Mouse (Mus musculus) midbrain, embryonic 11.5 days (tissue): Measurements from ENCODE around the gene Srrd. TPM values are rescaled to one million over a fixed set of nuclear protein-coding genes. Genes with fewer than 3 reads are reported as not detected.

Source experiments
- ATAC-seq: fragments of 200-750 bp; cut with Nextera tagmentation; 2 replicates; pipeline ENCODE4 v1.8.0; 2017; ENCODE audit warnings: moderate TSS enrichment, moderate library complexity; ENCODE audit not compliant: low FRiP score
- DNase-seq: peaks from one replicate; pipeline ENCODE4 v3.0.0; 2015; ENCODE audit warnings: low spot score; ENCODE audit errors: missing footprints
- H3K27ac ChIP-seq: fragments of 300-500 bp; sonication (generic); 2 replicates; pipeline ENCODE4 v1.5.1; 2014; ENCODE audit warnings: low read depth, low read length
- H3K27me3 ChIP-seq: fragments of 300-500 bp; sonication (generic); 2 replicates; pipeline ENCODE4 v1.6.1; 2014; ENCODE audit warnings: mild to moderate bottlenecking, low read length, moderate library complexity, mixed read lengths; ENCODE audit not compliant: control insufficient read depth, insufficient read depth
- H3K36me3 ChIP-seq: fragments of 300-500 bp; sonication (generic); 2 replicates; pipeline ENCODE4 v1.6.1; 2014; ENCODE audit warnings: mild to moderate bottlenecking, low read length, moderate library complexity, mixed read lengths; ENCODE audit not compliant: control insufficient read depth, insufficient read depth
- H3K4me1 ChIP-seq: fragments of 300-500 bp; sonication (generic); 2 replicates; pipeline ENCODE4 v1.6.1; 2014; ENCODE audit warnings: low read length; ENCODE audit not compliant: control insufficient read depth, insufficient read depth
- H3K4me2 ChIP-seq: fragments of 300-500 bp; sonication (generic); 2 replicates; pipeline ENCODE4 v1.6.1; 2014; ENCODE audit warnings: mild to moderate bottlenecking, moderate library complexity
- H3K4me3 ChIP-seq: fragments of 300-500 bp; sonication (generic); 2 replicates; pipeline ENCODE4 v1.5.1; 2014; ENCODE audit warnings: low read depth, low read length
- H3K9ac ChIP-seq: fragments of 300-500 bp; sonication (generic); 2 replicates; pipeline ENCODE4 v1.6.1; 2014; ENCODE audit warnings: low read length
- H3K9me3 ChIP-seq: fragments of 300-500 bp; sonication (generic); 2 replicates; pipeline ENCODE4 v1.6.1; 2016; ENCODE audit warnings: low read length; ENCODE audit not compliant: control insufficient read depth
- WGBS: fragments of 180-500 bp; shearing (Covaris S2); extraction: QIAGEN DNeasy Blood & Tissue Kit; methylation state at CpG from one replicate; pipeline ENCODE4 v1.1.7; 2014; 5-methylcytosine and 5-hydroxymethylcytosine counted together
- polyA plus RNA-seq: library from polyadenylated mRNA; unstranded; fragments of >200 nt; fragmentation: Nextera tagmentation; extraction: Ambion mirVana; gene quantifications from 2 replicates; pipeline ENCODE4 v1.2.1, GENCODE M21; 2014

Gene Srrd
- polyA plus RNA-seq, 1 experiment from 2014 or later, result 46.0 TPM

DNA sequence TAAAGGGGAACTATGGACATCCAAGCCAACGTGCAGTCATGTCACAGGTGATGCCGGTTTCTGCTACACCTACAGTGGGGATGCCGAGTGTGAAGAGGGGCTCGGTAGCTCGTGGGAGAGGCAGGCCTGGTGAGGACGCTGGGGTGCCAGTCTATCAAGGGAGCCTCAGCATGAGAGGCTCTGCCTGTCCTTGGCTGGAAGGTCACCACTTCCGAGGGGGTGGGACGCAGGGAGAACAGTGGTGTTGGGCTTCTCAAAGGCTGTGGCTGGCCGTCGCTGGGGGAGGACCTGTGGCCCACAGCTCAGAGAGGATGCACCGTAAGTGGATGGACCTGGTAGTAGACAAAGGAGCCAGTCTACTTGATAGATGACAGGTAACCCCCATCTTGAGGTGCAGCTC, 38.3 kb upstream of the Srrd start:
- Histone ChIP-seq H3K4me3 (no peak overlapping the region), H3K9ac (no peak overlapping the region), H3K27ac (no peak overlapping the region), H3K36me3 (peaks cover 10% of the 10 kb centered on the region), H3K27me3 (no peaks in the 10 kb centered on the region), H3K4me1 (no peaks in the 10 kb centered on the region; the same call in 1 of the 2 replicates), H3K9me3 (no peaks in the 10 kb centered on the region), H3K4me2 (no peak overlapping the region)
- DNase-seq (no peak), ATAC-seq (no peak)
- WGBS, result 87% methylated on average over 11 of the region's 11 CpGs

DNA sequence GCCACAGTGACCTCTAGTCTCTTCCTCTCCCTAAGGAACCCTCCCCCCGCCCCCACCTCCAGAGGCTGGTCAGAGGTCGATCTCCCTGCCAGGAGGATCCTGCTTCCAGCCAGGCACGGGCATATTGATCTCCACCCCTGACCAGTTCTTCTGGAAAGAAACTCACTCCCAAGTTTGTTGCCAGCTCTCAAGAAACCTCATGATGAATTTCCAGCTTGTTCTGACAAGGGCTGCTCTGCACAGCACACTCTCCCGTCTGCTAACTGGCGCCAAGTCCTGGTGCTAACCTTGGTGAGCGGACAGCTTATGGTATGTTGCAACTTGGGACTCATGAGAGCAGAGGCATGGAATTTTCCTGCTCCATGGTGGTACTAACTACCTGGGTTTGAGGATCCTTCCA, 35.9 kb upstream of the Srrd start:
- H3K27ac ChIP-seq, result no peak overlapping the region
- no peaks in the 10 kb centered on the region for H3K9me3 ChIP-seq
- ATAC-seq, result no peak
- H3K4me1 ChIP-seq, result no peaks in the 10 kb centered on the region; the same call in 1 of the 2 replicates
- H3K27me3 ChIP-seq, result no peaks in the 10 kb centered on the region
- H3K9ac ChIP-seq, result no peak overlapping the region
- H3K4me3 ChIP-seq, result no peak overlapping the region
- DNase-seq, result no peak
- 81% methylated on average over 6 of the region's 6 CpGs for WGBS
- H3K36me3 ChIP-seq, result peaks cover 2% of the 10 kb centered on the region; the same call in 1 of the 2 replicates
- no peak overlapping the region for H3K4me2 ChIP-seq

DNA sequence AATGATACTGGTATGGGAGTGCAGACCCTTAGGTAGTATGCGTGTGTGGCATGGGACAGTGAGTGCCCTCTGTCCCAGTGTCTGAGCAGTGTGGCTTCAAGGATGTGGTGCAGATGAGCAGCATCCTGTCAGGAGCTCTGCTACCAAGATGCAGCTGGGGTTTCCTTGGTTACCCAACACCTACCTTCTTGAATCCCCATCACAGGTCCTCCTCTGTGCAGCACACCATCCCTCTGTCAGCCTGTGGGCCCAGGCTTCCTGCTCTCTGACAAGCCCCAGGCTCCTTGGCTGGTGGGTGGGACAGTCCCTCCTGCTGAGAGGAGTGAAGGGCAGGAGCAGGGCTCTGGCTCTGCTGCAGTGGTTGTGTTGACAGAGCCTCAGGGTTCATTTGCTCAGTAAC, 34.5 kb upstream of the Srrd start:
- DNase-seq (no peak), ATAC-seq (no peak)
- 100% methylated on average over 1 of the region's 1 CpGs for WGBS
- Histone ChIP-seq H3K9ac (no peak overlapping the region), H3K27me3 (no peaks in the 10 kb centered on the region), H3K36me3 (peaks cover 2% of the 10 kb centered on the region; the same call in 1 of the 2 replicates), H3K9me3 (no peaks in the 10 kb centered on the region), H3K4me3 (no peak overlapping the region), H3K4me2 (no peak overlapping the region), H3K27ac (no peak overlapping the region), H3K4me1 (peaks cover 9% of the 10 kb centered on the region)

DNA sequence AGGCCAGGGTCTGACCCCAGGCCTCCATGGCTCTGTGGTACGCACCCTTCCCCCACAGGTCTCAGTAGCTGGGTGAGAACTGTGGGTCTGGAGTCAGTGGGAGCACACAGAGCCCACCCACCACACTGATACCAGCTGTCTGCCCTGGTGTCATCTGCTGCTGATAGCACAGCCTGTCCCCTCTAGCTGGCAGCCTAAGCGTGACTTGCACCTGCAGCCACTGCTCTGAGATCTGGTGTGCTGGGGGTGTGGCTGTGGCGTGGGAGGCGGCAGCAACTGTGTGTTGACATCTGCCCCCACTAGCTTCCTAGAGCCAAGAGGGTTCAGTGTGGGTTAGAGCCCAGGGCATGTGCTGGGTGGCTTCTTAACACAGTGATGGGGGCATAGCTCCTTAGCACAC, 33.3 kb upstream of the Srrd start:
- ATAC-seq (no peak), DNase-seq (no peak)
- Histone ChIP-seq H3K4me3 (no peak overlapping the region), H3K9me3 (no peaks in the 10 kb centered on the region), H3K36me3 (peaks cover 2% of the 10 kb centered on the region; the same call in 1 of the 2 replicates), H3K4me2 (no peak overlapping the region), H3K9ac (no peak overlapping the region), H3K4me1 (peaks cover 22% of the 10 kb centered on the region), H3K27me3 (no peaks in the 10 kb centered on the region), H3K27ac (no peak overlapping the region)
- 89% methylated on average over 4 of the region's 4 CpGs for WGBS

DNA sequence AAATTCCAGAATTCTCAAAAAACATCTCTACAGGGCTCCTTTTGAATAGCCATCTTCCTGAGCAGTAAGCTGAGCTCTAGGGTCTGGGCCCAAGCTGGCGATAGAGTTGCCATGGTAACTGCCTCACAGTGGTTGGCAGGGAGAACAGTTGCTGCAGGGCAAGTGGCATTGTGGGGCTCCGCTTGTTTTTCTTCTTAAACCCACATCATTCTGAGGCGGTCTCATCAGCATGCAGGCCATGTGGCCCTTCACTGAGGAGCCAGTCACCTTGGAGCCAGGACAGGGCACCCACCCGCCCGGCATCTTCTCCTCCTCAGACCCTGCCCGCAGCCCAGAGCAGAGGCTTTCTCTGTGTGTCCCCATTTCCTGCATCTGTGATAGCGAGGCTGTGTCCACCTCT, 29.1 kb upstream of the Srrd start:
- whole genome bisulfite sequencing, result 30% methylated on average over 7 of the region's 7 CpGs
- H3K36me3 ChIP-seq, result peaks cover 3% of the 10 kb centered on the region
- H3K27me3 ChIP-seq, result no peaks in the 10 kb centered on the region
- no peak overlapping the region for H3K4me3 ChIP-seq
- no peaks in the 10 kb centered on the region for H3K9me3 ChIP-seq
- peak; percentile 89 for DNase-seq
- H3K4me1 ChIP-seq, result peaks cover 30% of the 10 kb centered on the region
- H3K4me2 ChIP-seq, result peak overlapping the region; percentile 27; the same call in 1 of the 2 replicates
- peak overlapping the region; percentile 14 for H3K9ac ChIP-seq
- ATAC-seq, result peak; percentile 89
- H3K27ac ChIP-seq, result peak overlapping the region; percentile 87

DNA sequence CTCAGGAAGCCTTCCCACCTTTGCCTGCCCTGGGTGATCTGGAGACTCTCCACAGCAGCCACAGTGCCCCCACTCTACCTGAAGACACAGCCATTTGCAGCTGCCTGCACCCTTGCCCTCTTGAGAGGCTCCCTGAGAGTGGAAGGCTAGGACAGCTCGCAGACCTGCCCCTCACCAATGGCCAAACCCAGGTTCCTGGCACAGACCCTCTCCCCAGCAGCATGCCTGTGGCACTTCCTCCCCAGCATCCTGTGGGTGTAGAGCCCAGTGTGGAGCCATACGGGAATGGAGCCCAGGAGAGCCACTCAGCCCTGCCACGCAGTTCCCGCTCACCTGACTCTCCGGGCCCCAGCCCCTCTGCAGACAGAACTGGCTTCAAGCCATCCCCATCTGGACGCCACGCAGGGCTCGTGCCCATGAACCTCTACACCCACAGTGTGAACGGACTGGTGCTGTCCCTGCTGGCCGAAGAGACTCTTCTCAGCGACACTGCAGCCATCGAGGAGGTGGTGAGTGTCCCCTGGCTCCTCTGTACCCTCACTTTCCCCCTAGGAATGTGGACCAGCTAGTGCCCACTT, 27.5 kb upstream of the Srrd start:
- no peak overlapping the region for H3K27ac ChIP-seq
- H3K4me1 ChIP-seq, result peaks cover 30% of the 10 kb centered on the region

DNA sequence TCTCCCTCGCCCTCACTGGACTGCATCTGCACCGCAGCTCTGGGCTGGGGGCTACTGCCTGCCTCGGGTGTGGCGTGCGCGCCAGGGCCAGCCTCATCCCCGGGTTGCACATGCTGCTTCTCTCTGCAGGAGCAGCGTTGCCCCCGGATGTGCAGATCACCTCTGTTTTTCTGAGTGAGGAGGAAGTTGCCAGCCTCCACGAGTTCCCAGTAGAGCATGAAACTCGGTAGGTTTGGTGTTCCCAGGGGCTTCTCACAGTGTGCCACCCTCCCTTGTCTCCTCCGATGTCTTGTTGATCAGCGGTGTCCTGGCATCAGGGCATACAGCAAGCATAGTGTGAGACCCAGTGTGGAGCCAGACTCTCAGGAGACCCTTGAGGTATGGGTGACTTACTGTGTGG, 26.5 kb upstream of the Srrd start:
- Histone ChIP-seq H3K27me3 (no peaks in the 10 kb centered on the region), H3K4me2 (no peak overlapping the region), H3K9me3 (no peaks in the 10 kb centered on the region), H3K4me1 (peaks cover 30% of the 10 kb centered on the region), H3K36me3 (peaks cover 5% of the 10 kb centered on the region), H3K27ac (no peak overlapping the region), H3K4me3 (no peak overlapping the region), H3K9ac (no peak overlapping the region)
- ATAC-seq (no peak), DNase-seq (no peak)
- WGBS, result 91% methylated on average over 13 of the region's 13 CpGs

More for the DNA sequence above, 27.5 kb upstream of the Srrd start:
- Histone ChIP-seq H3K9ac (no peak overlapping the region), H3K27me3 (no peaks in the 10 kb centered on the region), H3K4me3 (no peak overlapping the region), H3K4me2 (no peak overlapping the region), H3K9me3 (no peaks in the 10 kb centered on the region), H3K36me3 (peaks cover 3% of the 10 kb centered on the region)
- DNase-seq (peak; percentile 83), ATAC-seq (no peak)
- 94% methylated on average over 12 of the region's 12 CpGs for WGBS

DNA sequence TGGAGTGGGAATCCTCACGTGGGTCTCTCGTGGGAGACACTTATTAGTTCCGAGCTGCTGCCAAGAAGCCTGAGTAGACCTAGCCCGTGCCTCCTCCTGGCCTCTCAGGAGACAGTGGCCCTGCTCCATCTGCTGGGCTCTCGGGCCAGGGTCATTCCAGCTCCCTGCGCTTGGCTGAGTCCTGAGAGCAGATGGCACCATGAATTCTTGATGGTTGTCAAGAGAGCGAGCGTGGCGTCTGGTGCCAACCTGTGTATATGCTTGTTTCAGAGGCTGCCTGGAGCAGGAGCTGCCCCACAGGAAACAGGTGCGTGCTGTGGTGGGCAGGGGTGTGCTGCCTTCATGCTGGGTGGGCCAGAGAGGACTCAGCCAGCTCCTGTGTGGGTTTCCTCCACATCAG, 25.8 kb upstream of the Srrd start:
- Histone ChIP-seq H3K36me3 (peaks cover 5% of the 10 kb centered on the region), H3K4me3 (no peak overlapping the region), H3K9ac (no peak overlapping the region), H3K4me2 (no peak overlapping the region), H3K27me3 (no peaks in the 10 kb centered on the region), H3K9me3 (no peaks in the 10 kb centered on the region), H3K4me1 (peaks cover 30% of the 10 kb centered on the region), H3K27ac (no peak overlapping the region)
- DNase-seq (no peak), ATAC-seq (no peak)
- WGBS, result 92% methylated on average over 10 of the region's 10 CpGs

DNA sequence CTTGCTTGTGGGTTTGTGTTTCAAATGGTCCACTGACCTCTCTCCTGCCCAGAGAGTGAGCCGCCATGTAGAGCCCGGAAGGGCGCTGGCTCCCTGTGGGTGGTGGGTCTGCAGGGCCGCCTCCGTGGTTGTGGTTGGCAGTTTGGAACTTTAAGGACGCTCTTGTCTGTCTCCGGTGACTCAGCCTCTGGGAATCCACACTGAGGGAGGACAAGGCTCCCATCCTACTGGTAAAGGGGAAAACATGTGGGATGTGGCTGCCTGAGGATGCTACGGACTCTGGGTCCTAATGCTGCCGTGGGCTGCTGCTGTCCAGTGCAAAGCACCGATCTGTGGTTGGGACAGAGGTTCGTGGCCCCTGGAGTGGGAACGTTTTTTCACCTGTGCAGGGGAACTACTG, 25.1 kb upstream of the Srrd start:
- no peak overlapping the region for H3K4me3 ChIP-seq
- H3K36me3 ChIP-seq, result peaks cover 5% of the 10 kb centered on the region
- no peak overlapping the region for H3K9ac ChIP-seq
- DNase-seq (no peak), ATAC-seq (no peak)
- WGBS, result 93% methylated on average over 12 of the region's 12 CpGs
- no peaks in the 10 kb centered on the region for H3K9me3 ChIP-seq
- H3K4me1 ChIP-seq, result peaks cover 27% of the 10 kb centered on the region
- no peak overlapping the region for H3K4me2 ChIP-seq
- H3K27me3 ChIP-seq, result no peaks in the 10 kb centered on the region
- no peak overlapping the region for H3K27ac ChIP-seq
